Comparison of ENCODE assay signal across 2 mouse cellular contexts in the genomic region with DNA sequence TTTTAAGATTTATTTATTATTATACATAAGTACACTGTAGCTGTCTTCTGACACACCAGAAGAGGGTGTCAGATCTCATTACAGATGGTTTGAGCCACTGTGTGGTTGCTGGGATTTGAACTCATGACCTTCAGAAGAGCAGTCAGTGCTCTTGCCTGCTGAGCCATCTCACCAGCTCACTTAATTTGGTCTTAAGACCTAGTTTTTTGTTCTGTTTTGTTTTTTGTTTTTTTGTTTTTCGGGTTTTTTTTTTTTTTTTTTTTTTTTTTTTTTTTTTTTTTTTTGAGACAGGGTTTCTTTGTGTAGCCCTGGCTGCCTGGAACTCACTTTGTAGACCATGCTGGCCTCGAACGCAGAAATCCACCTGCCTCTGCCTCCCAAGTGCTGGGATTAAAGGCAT. TPM values are rescaled to one million over a fixed set of nuclear protein-coding genes. Genes with fewer than 3 reads are reported as not detected.
DNase-seq lines count a peak whose midpoint lies in the region; TF ChIP-seq lines count a peak whose summit lies in the region.
"Not testable (repeated sequence)": the region's sequence is repeated elsewhere in the genome, so short reads cannot be mapped to it uniquely, and the experiment has no call there.

No protein-coding gene starts in this region.

- not testable (repeated sequence) for TF ChIP-seq RAD21 in MEL (IDR thresholded peaks at IDR 0.05; ENCODE audit: low read depth, low read length)

- H3K27me3 ChIP-seq in MEL (ENCODE audit: control insufficient read depth in 1 of 2, insufficient read depth in 2 of 2, low read length in 2 of 2), result not testable (repeated sequence)

- not testable (repeated sequence) for TF ChIP-seq EP300 in MEL (IDR thresholded peaks at IDR 0.05; ENCODE audit: low read depth in 1 of 2, low read length in 2 of 2)

- DNase-seq in ES-E14 (ENCODE audit: low read depth, low spot score); MEL (ENCODE audit: low read depth, low spot score): not testable (repeated sequence)

- not testable (repeated sequence) for H3K27ac ChIP-seq in ES-E14 (ENCODE audit: insufficient read depth, low read depth, low read length, poor library complexity, severe bottlenecking); MEL (ENCODE audit: control insufficient read depth, low read depth, low read length)

- not testable (repeated sequence) for H3K9me3 ChIP-seq in ES-E14 (ENCODE audit: control insufficient read depth, insufficient read depth, low read depth, low read length); MEL (replicated peaks; ENCODE audit: insufficient read depth, low read length)

- not testable (repeated sequence) for TF ChIP-seq POLR2A in MEL (IDR thresholded peaks at IDR 0.05; ENCODE audit: control insufficient read depth in 1 of 2, insufficient read depth in 1 of 2, low read depth in 1 of 2, low read length in 2 of 2, poor library complexity in 1 of 2)

- H3K4me1 ChIP-seq in ES-E14 (ENCODE audit: control insufficient read depth in 2 of 2, insufficient read depth in 2 of 2, low read length in 2 of 2, poor library complexity in 1 of 2) (peaks cover 7 to 11% of the 10 kb centered on the region in 2 experiments; a peak in 2 of 4 replicates), MEL (ENCODE audit: control insufficient read depth in 1 of 2, insufficient read depth in 2 of 2, low read length in 2 of 2) (peaks cover 17 to 21% of the 10 kb centered on the region in 2 experiments)

- not testable (repeated sequence) for TF ChIP-seq CTCF in MEL (IDR thresholded peaks at IDR 0.05 in 2 of 3, conservative IDR thresholded peaks at IDR 0.05 in 1 of 3; ENCODE audit: control insufficient read depth in 1 of 3, insufficient read depth in 1 of 3, low read depth in 2 of 3, low read length in 3 of 3, poor library complexity in 1 of 3, severe bottlenecking in 1 of 3)

- H3K79me2 ChIP-seq in MEL (ENCODE audit: control insufficient read depth, insufficient read depth, low read length, poor library complexity), result not testable (repeated sequence)

- H3K36me3 ChIP-seq in ES-E14 (ENCODE audit: control insufficient read depth, insufficient read depth, low read length, poor library complexity, severe bottlenecking), result not testable (repeated sequence)
- H3K36me3 ChIP-seq in MEL (ENCODE audit: control insufficient read depth in 1 of 2, insufficient read depth in 2 of 2, low read length in 2 of 2), result peaks cover 0 to 21% of the 10 kb centered on the region in 2 experiments; a peak in 2 of 4 replicates

- in situ Hi-C loops in ES-E14 (cut with MboI; ENCODE audit: low sequenced_read_pairs in 2 of 2, unreplicated experiment in 2 of 2), result not testable (repeated sequence)

- not testable (repeated sequence) for H3K9ac ChIP-seq in ES-E14 (ENCODE audit: insufficient read depth, low read depth, low read length, poor library complexity, severe bottlenecking); MEL (ENCODE audit: control insufficient read depth, low read depth, low read length, poor library complexity, severe bottlenecking)

- not testable (repeated sequence) for H3K4me3 ChIP-seq in ES-E14 (ENCODE audit: insufficient read depth in 1 of 2, low read depth in 1 of 2, low read length in 2 of 2, poor library complexity in 1 of 2, severe bottlenecking in 1 of 2); MEL (ENCODE audit: control insufficient read depth in 1 of 2, insufficient read depth in 1 of 2, low read depth in 2 of 2, low read length in 2 of 2)

TF ChIP-seq in ES-E14, 5 proteins besides CTCF, POLR2A, EP300 and RAD21:
- TF ChIP-seq ZNF384 (IDR thresholded peaks at IDR 0.05; ENCODE audit: low read depth, low read length), result peak; percentile 82

TF ChIP-seq in MEL, 35 proteins besides CTCF, POLR2A, EP300 and RAD21:
- TF ChIP-seq TBP (IDR thresholded peaks at IDR 0.05; ENCODE audit: low read depth, low read length), result 0 out of 2 replicates have a peak, but pooled peaks have one; percentile 35
- peak; percentile 69 for TF ChIP-seq ZNF384 (IDR thresholded peaks at IDR 0.05; ENCODE audit: low read depth, low read length)

RNA-seq across cellular contexts. Expression of a gene that starts 5.9 kb away (rescaled TPM):
- total RNA-seq in ES-E14 (2012; rRNA removed) (8.4 and 12.9 TPM in 2 replicates), MEL (2012; rRNA removed) (9.9 and 11.6 TPM in 2 replicates)
- 100 to 1,000 TPM in 1 of 2 experiments, 10 to 100 TPM in 1; 36.2 to 169 TPM for polyA plus RNA-seq in MEL (2012; ENCODE audit: insufficient read depth in 1 of 2, insufficient read length in 2 of 2, low read depth in 1 of 2, low replicate concordance in 2 of 2, missing spikeins in 1 of 2)

RNA-seq across cellular contexts. Expression of a gene that starts 18.3 kb away (rescaled TPM):
- total RNA-seq in ES-E14 (2012; rRNA removed) (182 and 280 TPM in 2 replicates), MEL (2012; rRNA removed) (276 and 301 TPM in 2 replicates)
- polyA plus RNA-seq in MEL (2012; ENCODE audit: insufficient read depth in 1 of 2, insufficient read length in 2 of 2, low read depth in 1 of 2, low replicate concordance in 2 of 2, missing spikeins in 1 of 2), result 100 to 1,000 TPM; 209 to 907 TPM

RNA-seq across cellular contexts. Expression of a gene that starts 32.1 kb away (rescaled TPM):
- 82.2 and 97.2 TPM in 2 replicates for total RNA-seq in ES-E14 (2012; rRNA removed)
- total RNA-seq in MEL (2012; rRNA removed), result 29.0 and 37.7 TPM in 2 replicates
- 100 to 1,000 TPM in 1 of 2 experiments, 10 to 100 TPM in 1; 47.7 to 268 TPM for polyA plus RNA-seq in MEL (2012; ENCODE audit: insufficient read depth in 1 of 2, insufficient read length in 2 of 2, low read depth in 1 of 2, low replicate concordance in 2 of 2, missing spikeins in 1 of 2)
